Mouse (Mus musculus) leukemia stem cell, adult 10-12 weeks (primary cell): ENCODE measurements around the gene Rexo4. TPM values are rescaled to one million over a fixed set of nuclear protein-coding genes. Genes with fewer than 3 reads are reported as not detected.

ENCODE experiments used
- polyA plus RNA-seq: library from polyadenylated mRNA; stranded (reverse); fragments of >175 nt; gene quantifications from 2 replicates; pipeline ENCODE4 v1.2.3, GENCODE M21; 2012; ENCODE audit warnings: low replicate concordance

Rexo4 gene
- polyA plus RNA-seq: 72.7 and 93.2 TPM in 2 replicates

DNA sequence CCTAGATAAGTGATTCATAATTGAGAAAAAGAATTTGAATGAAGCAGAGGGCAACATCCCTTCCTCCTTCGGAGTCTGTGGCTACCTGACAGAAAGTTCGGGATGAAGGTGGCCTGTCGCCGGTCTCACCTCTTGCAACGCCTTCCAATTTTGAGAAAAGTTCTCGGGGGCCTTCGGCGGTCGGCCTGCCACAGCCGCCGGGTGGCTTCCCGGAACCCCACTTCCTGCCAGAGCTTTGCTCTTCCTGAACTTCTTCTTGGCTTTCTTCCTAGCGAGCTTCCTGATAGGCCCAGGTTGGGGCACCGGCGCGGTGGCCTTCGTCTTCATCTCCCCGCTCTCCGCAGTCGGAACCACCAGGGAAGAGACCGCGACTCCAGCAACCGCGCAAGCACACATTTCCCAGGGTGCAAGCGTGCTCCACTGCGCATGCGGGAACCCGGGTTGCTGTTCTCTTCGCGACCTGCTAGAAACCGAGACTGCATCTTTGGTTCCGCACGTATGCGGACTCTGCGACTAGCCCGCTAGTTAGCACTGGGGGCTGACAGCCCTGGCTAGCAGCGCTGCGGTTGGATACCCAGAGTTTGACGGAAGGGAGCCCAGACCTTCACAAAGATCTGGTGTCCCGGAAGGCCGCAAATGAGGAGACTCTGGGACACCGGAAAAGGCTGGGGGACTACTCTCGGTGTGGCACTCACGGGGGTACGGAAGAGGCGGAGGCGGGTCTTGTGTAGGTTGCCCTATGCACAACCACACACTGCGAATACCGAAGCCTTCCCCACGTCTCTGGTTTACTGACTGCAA lies at the start of gene Rexo4:
Gene Rexo4, minus strand, starts transcription at position 464 of the 801 bp plus-strand sequence.

DNA sequence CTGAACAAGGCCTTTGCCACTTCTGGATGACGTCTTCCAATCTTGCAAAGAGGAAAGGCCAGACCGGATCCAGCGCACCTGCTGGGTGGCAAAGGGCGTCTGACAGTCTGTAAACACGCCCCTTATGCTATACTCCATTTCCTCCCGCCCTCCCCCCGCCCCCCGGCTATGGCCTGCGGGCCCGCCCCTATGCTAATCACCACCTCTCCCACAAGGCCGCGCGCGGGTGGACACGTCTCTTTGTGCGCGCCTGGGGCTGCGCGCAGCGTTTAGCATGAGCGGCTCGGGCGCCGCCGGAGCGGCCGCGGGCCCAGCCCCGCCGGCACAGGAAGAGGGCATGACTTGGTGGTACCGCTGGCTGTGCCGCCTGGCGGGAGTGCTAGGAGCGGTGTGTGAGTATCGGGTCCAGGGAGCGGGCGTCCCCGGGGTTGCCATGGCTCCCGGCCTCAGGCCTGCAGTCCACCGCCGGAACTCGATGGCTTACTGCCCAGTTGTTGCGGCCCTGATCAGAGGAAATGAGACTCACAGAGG lies 45.6 kb upstream of the Rexo4 start, which contains the start of gene Cacfd1:
Gene Cacfd1, plus strand, starts transcription at position 213 of the 531 bp plus-strand sequence.

GRCm38 (mm10) chr2:26973116-26973515 lies 8.9 kb upstream of the Rexo4 start, which contains the start of gene Adamts13:
Gene Adamts13 (plus strand): TSS chr2:26973416.

DNA sequence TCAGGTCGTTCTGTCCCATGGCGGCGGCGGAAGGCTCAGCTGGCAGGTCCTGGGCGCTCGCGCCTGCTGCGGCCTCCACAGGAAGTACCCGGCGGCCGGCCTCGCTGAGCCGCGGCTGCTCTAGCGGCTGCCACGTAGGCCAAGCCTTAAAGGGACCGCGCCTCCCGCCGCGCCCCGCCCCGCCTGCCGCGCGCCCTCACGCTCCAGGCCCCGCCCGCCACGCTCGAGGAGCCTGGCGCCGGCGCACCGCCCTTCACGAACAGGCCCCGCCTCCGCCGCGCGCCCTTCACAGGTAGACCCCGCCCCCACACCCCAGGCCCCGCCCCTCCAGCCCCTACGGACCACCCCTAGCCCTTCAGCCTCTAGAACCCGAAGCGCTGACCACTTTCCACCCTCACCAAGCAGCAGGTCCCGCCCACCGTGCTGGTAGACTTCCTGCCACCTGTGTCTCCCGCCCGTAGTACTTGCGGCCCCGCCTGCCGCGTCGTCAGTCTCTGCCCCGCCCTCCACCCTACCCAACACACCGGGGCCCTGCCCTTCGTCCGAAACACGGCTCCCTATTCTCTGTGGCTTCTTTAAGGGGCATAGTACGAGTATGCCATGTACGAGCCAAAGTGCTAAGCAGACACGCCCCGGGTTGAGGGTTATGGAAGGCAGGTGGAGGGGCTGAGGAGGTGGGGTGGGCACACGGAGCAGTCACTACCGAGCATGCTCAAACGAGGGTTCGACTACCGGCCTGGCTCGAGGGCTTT lies 30.7 kb downstream of the Rexo4 start, which contains the start of the genes Surf4 and Stkld1:
Gene Surf4, minus strand, starts transcription at position 625 of the 752 bp plus-strand sequence.
Gene Stkld1, plus strand, starts transcription at position 744 of the 752 bp plus-strand sequence.

GRCm38 (mm10) chr2:26915927-26916728 lies 48.1 kb downstream of the Rexo4 start, which contains the start of the genes Surf2 and Surf1:
Gene Surf2 (plus strand): TSS chr2:26916367.
Gene Surf1 (minus strand): TSS chr2:26916530.

DNA sequence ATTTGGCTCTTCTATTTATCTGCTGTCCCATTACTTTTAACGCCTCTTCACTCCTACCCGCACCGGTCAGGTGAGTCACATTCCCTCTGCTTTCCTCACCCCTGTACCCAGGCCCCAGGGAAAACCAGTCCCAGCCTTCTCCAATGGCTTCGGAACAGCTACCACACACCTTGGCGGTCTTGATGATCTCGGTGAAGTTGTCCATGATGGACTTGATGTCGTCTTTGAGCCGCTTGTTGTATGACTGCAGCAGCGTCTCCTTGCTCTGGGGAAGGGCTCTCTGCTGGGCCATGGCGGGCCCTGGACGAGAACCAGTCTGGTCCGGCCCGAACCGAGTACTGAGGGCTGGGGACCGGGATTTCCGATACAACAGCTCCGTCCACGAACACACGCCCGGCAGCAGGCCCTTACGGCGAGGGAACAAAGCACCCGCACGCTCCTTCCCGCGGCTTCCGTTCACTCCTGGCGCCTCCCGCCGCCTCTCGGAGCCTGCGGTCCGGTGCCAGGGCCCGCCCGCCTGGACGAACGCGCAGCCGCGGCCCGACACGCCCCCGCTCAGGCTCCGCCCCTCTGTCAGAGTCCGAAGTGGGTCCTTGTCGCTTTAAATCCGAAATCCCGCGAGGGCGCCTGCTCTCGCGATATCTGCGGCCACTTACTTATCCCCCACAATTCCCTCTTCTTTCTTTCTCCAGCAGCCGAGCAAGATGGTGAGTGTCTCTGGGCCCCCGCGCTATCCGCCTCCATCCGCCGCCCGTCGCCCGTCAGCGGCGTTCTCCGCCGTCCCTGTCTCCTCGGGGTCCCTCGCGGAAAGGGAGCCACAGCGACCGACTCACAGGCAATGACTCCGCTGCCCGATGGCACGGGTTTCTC lies 53.8 kb downstream of the Rexo4 start, which contains the start of the genes Med22 and Rpl7a:
Gene Med22, minus strand, starts transcription at position 554 of the 870 bp plus-strand sequence.
Gene Rpl7a, plus strand, starts transcription at position 641 of the 870 bp plus-strand sequence.

Other genes with a start within 250 kb of the Rexo4 start
- not detected in 2 replicates for gene Abo, start 99.4 kb downstream of the Rexo4 start, polyA plus RNA-seq
- 12.6 and 15.1 TPM in 2 replicates for gene Surf6, start 61.5 kb downstream of the Rexo4 start, polyA plus RNA-seq
- gene Med22, start 53.7 kb downstream of the Rexo4 start, polyA plus RNA-seq: 82.9 and 99.1 TPM in 2 replicates
- 1,075 and 2,403 TPM in 2 replicates for gene Rpl7a, start 53.6 kb downstream of the Rexo4 start, polyA plus RNA-seq
- gene Surf2, start 48.0 kb downstream of the Rexo4 start, polyA plus RNA-seq: 5.3 and 19.5 TPM in 2 replicates
- 2.9 and 16.6 TPM in 2 replicates for gene Surf1, start 47.9 kb downstream of the Rexo4 start, polyA plus RNA-seq
- gene Surf4, start 30.5 kb downstream of the Rexo4 start, polyA plus RNA-seq: 60.9 and 87.7 TPM in 2 replicates
- not detected in 2 replicates for gene Stkld1, start 30.3 kb downstream of the Rexo4 start, polyA plus RNA-seq
- gene Adamts13, start 9.0 kb upstream of the Rexo4 start, polyA plus RNA-seq: not detected in 2 replicates
- 18.5 and 21.5 TPM in 2 replicates for gene Cacfd1, start 45.5 kb upstream of the Rexo4 start, polyA plus RNA-seq
- gene Slc2a6, start 63.6 kb upstream of the Rexo4 start, polyA plus RNA-seq: 2.5 and 4.7 TPM in 2 replicates
- gene Mymk, start 107.8 kb upstream of the Rexo4 start, polyA plus RNA-seq: 0.13 TPM in 1 of 2 replicates, not detected in the other
- 0.85 TPM in 1 of 2 replicates, not detected in the other for gene Adamtsl2, start 115.0 kb upstream of the Rexo4 start, polyA plus RNA-seq
- gene Fam163b, start 178.1 kb upstream of the Rexo4 start, polyA plus RNA-seq: not detected in 2 replicates
- not detected in 2 replicates for gene Dbh, start 200.8 kb upstream of the Rexo4 start, polyA plus RNA-seq